Mouse (Mus musculus): ENCODE results near the gene Cbr2. TPM values are rescaled to one million over a fixed set of nuclear protein-coding genes. Genes with fewer than 3 reads are reported as not detected.

Gene Cbr2
- polyA plus RNA-seq, 2 experiments = 0.20 TPM; not detected in 1

DNA sequence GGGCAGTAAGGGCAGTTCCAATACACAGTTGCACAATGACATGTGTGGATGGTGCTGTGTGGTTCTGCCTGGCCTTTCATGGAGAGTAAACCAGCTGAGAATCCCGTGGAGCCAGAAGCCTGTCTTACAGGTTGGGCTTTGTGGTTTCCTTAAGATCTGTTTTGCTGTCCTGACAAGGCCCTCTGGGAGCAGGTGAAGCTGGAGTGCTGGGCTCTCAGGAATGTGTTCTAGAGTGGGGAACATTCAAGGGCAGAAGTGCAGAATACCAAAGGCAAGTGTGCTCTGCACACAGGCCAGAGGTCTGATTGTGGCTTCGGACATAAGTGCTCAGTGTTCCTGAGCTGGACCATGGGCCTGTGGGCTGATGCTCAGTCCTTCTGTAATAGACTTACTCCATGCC is 47.3 kb downstream of the Cbr2 start:
- no peak for TF ChIP-seq CTCF (IDR thresholded peaks at IDR 0.05; ENCODE audit: low read depth)
- no peak for TF ChIP-seq EP300 (IDR thresholded peaks at IDR 0.05; ENCODE audit: low read depth)
- Histone ChIP-seq H3K27me3 (ENCODE audit: control insufficient read depth, insufficient read depth, low read length) (no peaks in the 10 kb centered on the region), H3K27ac (no peak overlapping the region), H3K36me3 (replicated peaks; ENCODE audit: control insufficient read depth, insufficient read depth, low read depth) (peaks cover 3% of the 10 kb centered on the region), H3K4me2 (ENCODE audit: low read depth) (no peak overlapping the region), H3K4me3 (ENCODE audit: insufficient read depth in 1 of 2, low read depth in 2 of 2, low read length in 2 of 2) (no peak overlapping the region), H3K9me3 (ENCODE audit: control insufficient read depth, low read length) (no peaks in the 10 kb centered on the region), H3K4me1 (replicated peaks; ENCODE audit: control insufficient read depth in 2 of 2, insufficient read depth in 2 of 2, low read length in 1 of 2) (no peaks in the 10 kb centered on the region), H3K9ac (replicated peaks) (no peak overlapping the region)
- no peak for ATAC-seq (ENCODE audit: insufficient read depth)
- no peak for DNase-seq (ENCODE audit: low read depth in 3 of 3, low spot score in 3 of 3)
- WGBS (ENCODE audit: insufficient replicate concordance) = 65% methylated on average over 2 of the region's 2 CpGs

DNA sequence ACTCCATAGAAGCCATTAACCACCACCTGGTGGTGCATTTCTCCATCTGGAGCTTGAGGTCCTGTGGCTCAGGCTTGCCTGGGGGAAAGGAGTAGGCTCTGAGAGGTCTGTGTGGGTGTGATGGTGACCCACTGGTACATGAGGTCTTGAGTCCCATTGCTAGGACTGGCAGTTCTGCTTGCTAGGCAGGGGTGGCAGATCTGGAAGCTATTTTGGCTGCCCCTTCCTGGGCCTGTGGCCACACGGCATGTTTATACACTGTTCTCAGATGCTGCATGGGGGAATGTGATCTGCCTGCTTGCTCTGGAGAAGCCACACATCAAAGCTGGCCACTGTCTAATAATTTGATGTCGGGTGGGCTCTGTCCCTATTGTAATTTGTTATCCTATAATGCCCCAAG is 47.8 kb downstream of the Cbr2 start:
- no peak overlapping the region for H3K27ac ChIP-seq
- no peaks in the 10 kb centered on the region for H3K4me1 ChIP-seq (replicated peaks; ENCODE audit: control insufficient read depth in 2 of 2, insufficient read depth in 2 of 2, low read length in 1 of 2)
- 70% methylated on average over 2 of the region's 2 CpGs for WGBS (ENCODE audit: insufficient replicate concordance)
- no peak for TF ChIP-seq EP300 (IDR thresholded peaks at IDR 0.05; ENCODE audit: low read depth)
- TF ChIP-seq CTCF (IDR thresholded peaks at IDR 0.05; ENCODE audit: low read depth) = no peak
- H3K27me3 ChIP-seq (ENCODE audit: control insufficient read depth, insufficient read depth, low read length) = no peaks in the 10 kb centered on the region
- H3K36me3 ChIP-seq (replicated peaks; ENCODE audit: control insufficient read depth, insufficient read depth, low read depth) = peaks cover 3% of the 10 kb centered on the region
- H3K9me3 ChIP-seq (ENCODE audit: control insufficient read depth, low read length) = no peaks in the 10 kb centered on the region
- H3K9ac ChIP-seq (replicated peaks) = no peak overlapping the region
- H3K4me2 ChIP-seq (ENCODE audit: low read depth) = no peak overlapping the region
- H3K4me3 ChIP-seq (ENCODE audit: insufficient read depth in 1 of 2, low read depth in 2 of 2, low read length in 2 of 2) = no peak overlapping the region
- DNase-seq (ENCODE audit: low read depth in 3 of 3, low spot score in 3 of 3) (no peak), ATAC-seq (ENCODE audit: insufficient read depth) (no peak)

DNA sequence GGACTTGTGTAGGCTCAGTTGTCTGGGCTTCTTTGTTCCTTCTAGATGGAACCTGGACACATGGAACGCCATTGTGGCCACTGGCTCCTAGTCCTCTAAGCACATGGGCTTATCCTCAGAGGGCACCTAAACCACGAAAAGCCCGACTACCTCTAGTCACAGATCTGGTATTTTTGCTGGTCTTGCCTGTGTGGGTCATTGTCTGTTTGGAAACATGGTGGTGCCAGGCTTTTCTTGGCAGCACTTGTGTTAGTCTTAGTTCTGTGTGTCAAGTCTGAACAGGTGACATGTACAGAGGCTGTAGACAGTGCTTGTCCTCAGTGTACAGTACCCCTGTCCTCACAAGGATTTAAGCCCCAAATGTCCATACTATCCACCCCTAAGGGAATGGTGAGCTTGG is 48.4 kb downstream of the Cbr2 start:
- WGBS (ENCODE audit: insufficient replicate concordance) = 59% methylated on average over 3 of the region's 3 CpGs
- TF ChIP-seq EP300 (IDR thresholded peaks at IDR 0.05; ENCODE audit: low read depth) (no peak), CTCF (IDR thresholded peaks at IDR 0.05; ENCODE audit: low read depth) (no peak)

DNA sequence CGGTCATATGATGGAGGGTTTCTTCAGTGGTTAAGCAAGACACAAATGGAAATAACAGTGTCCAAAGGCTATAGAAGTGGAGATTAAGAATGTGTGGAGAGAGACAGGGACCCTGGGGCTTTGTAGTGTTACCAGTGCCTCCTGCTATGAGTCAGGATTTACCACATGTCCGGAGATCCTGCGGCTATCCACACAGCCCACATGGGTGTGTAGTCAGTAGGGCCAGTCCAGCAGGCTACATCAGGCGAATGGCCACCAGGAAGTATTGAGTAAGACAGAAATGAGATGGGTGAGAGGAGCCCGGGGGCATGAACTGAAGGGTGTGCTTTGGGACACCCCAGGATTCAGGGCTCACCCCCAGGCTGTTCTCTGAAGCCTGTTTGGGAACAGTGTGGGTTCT is 49.2 kb downstream of the Cbr2 start:
- Histone ChIP-seq H3K4me2 (ENCODE audit: low read depth) (no peak overlapping the region), H3K9ac (replicated peaks) (no peak overlapping the region), H3K9me3 (ENCODE audit: control insufficient read depth, low read length) (no peaks in the 10 kb centered on the region), H3K4me1 (replicated peaks; ENCODE audit: control insufficient read depth in 2 of 2, insufficient read depth in 2 of 2, low read length in 1 of 2) (no peaks in the 10 kb centered on the region), H3K27me3 (ENCODE audit: control insufficient read depth, insufficient read depth, low read length) (no peaks in the 10 kb centered on the region), H3K36me3 (replicated peaks; ENCODE audit: control insufficient read depth, insufficient read depth, low read depth) (peaks cover 9% of the 10 kb centered on the region), H3K27ac (no peak overlapping the region), H3K4me3 (ENCODE audit: insufficient read depth in 1 of 2, low read depth in 2 of 2, low read length in 2 of 2) (no peak overlapping the region)
- TF ChIP-seq EP300 (IDR thresholded peaks at IDR 0.05; ENCODE audit: low read depth) (no peak), CTCF (IDR thresholded peaks at IDR 0.05; ENCODE audit: low read depth) (no peak)
- 76% methylated on average over 5 of the region's 5 CpGs for WGBS (ENCODE audit: insufficient replicate concordance)
- DNase-seq (ENCODE audit: low read depth in 3 of 3, low spot score in 3 of 3) = no peak
- no peak for ATAC-seq (ENCODE audit: insufficient read depth)

More for the DNA sequence above, 48.4 kb downstream of the Cbr2 start:
- Histone ChIP-seq H3K4me1 (replicated peaks; ENCODE audit: control insufficient read depth in 2 of 2, insufficient read depth in 2 of 2, low read length in 1 of 2) (no peaks in the 10 kb centered on the region), H3K9me3 (ENCODE audit: control insufficient read depth, low read length) (no peaks in the 10 kb centered on the region), H3K9ac (replicated peaks) (no peak overlapping the region), H3K4me2 (ENCODE audit: low read depth) (no peak overlapping the region), H3K36me3 (replicated peaks; ENCODE audit: control insufficient read depth, insufficient read depth, low read depth) (peaks cover 5% of the 10 kb centered on the region), H3K27ac (no peak overlapping the region), H3K4me3 (ENCODE audit: insufficient read depth in 1 of 2, low read depth in 2 of 2, low read length in 2 of 2) (no peak overlapping the region), H3K27me3 (ENCODE audit: control insufficient read depth, insufficient read depth, low read length) (no peaks in the 10 kb centered on the region)
- no peak for ATAC-seq (ENCODE audit: insufficient read depth)
- DNase-seq (ENCODE audit: low read depth in 3 of 3, low spot score in 3 of 3) = no peak

DNA sequence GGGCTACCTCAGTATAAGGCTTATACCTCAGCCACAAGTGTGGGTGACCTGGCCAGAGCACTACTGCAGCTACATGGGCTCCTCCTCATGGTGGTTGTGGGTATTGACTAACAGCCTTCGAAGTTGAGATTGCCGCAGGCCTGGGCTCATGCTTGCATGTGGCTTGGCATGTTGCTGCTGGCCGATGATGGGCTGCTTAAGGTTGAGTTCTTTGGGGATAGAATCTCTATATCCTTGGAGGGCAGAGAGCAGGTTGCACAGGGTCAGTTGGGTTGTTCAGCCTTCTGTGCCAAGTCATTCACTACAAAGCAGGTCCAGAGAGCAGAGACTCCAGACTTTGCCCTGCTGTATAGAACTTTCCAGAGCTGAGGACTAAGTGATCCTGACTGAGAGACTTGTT is 52.0 kb downstream of the Cbr2 start:
- WGBS (ENCODE audit: insufficient replicate concordance) = 67% methylated on average over 3 of the region's 3 CpGs
- H3K4me1 ChIP-seq (replicated peaks; ENCODE audit: control insufficient read depth in 2 of 2, insufficient read depth in 2 of 2, low read length in 1 of 2) = peaks cover 0 to 2% of the 10 kb centered on the region in 2 experiments; a peak in 1 of 4 replicates
- ATAC-seq (ENCODE audit: insufficient read depth) = 0 out of 2 replicates have a peak, but pooled peaks have one; percentile 36

More for the DNA sequence above, 52.0 kb downstream of the Cbr2 start:
- no peak for TF ChIP-seq EP300 (IDR thresholded peaks at IDR 0.05; ENCODE audit: low read depth)
- TF ChIP-seq CTCF (IDR thresholded peaks at IDR 0.05; ENCODE audit: low read depth) = peak; percentile 77
- Histone ChIP-seq H3K27ac (no peak overlapping the region), H3K4me2 (ENCODE audit: low read depth) (no peak overlapping the region), H3K4me3 (ENCODE audit: insufficient read depth in 1 of 2, low read depth in 2 of 2, low read length in 2 of 2) (no peak overlapping the region), H3K36me3 (replicated peaks; ENCODE audit: control insufficient read depth, insufficient read depth, low read depth) (peaks cover 5% of the 10 kb centered on the region), H3K9me3 (ENCODE audit: control insufficient read depth, low read length) (no peaks in the 10 kb centered on the region), H3K27me3 (ENCODE audit: control insufficient read depth, insufficient read depth, low read length) (no peaks in the 10 kb centered on the region), H3K9ac (replicated peaks) (no peak overlapping the region)
- no peak for DNase-seq (ENCODE audit: low read depth in 3 of 3, low spot score in 3 of 3)

Other genes starting within 250 kb of the Cbr2 start
- gene Mrpl12, start 247.5 kb downstream of the Cbr2 start, polyA plus RNA-seq (2012; rRNA removed) = 64.2 and 78.4 TPM in 2 replicates
- 127 and 130 TPM in 2 replicates for gene Mrpl12, start 247.5 kb downstream of the Cbr2 start, polyA plus RNA-seq (2014; fragmentation: Nextera tagmentation; extraction: Ambion mirVana)
- 31.5 and 37.4 TPM in 2 replicates for gene Slc25a10, start 240.3 kb downstream of the Cbr2 start, polyA plus RNA-seq (2012; rRNA removed)
- 35.1 and 38.2 TPM in 2 replicates for gene Slc25a10, start 240.3 kb downstream of the Cbr2 start, polyA plus RNA-seq (2014; fragmentation: Nextera tagmentation; extraction: Ambion mirVana)
- 19.8 and 22.8 TPM in 2 replicates for gene Gcgr, start 201.4 kb downstream of the Cbr2 start, polyA plus RNA-seq (2012; rRNA removed)
- 11.6 and 13.4 TPM in 2 replicates for gene Gcgr, start 201.4 kb downstream of the Cbr2 start, polyA plus RNA-seq (2014; fragmentation: Nextera tagmentation; extraction: Ambion mirVana)
- gene Mcrip1, start 182.4 kb downstream of the Cbr2 start, polyA plus RNA-seq (2012; rRNA removed) = 30.0 and 36.2 TPM in 2 replicates
- gene Mcrip1, start 182.4 kb downstream of the Cbr2 start, polyA plus RNA-seq (2014; fragmentation: Nextera tagmentation; extraction: Ambion mirVana) = 41.3 and 43.6 TPM in 2 replicates
- not detected in 2 replicates for gene Ppp1r27, start 181.0 kb downstream of the Cbr2 start, polyA plus RNA-seq (2012; rRNA removed)
- not detected in 2 replicates for gene Ppp1r27, start 181.0 kb downstream of the Cbr2 start, polyA plus RNA-seq (2014; fragmentation: Nextera tagmentation; extraction: Ambion mirVana)
- gene P4hb, start 158.9 kb downstream of the Cbr2 start, polyA plus RNA-seq (2012; rRNA removed) = 144 and 214 TPM in 2 replicates
- 497 and 525 TPM in 2 replicates for gene P4hb, start 158.9 kb downstream of the Cbr2 start, polyA plus RNA-seq (2014; fragmentation: Nextera tagmentation; extraction: Ambion mirVana)
- gene Arhgdia, start 150.5 kb downstream of the Cbr2 start, polyA plus RNA-seq (2012; rRNA removed) = 172 and 176 TPM in 2 replicates
- gene Arhgdia, start 150.5 kb downstream of the Cbr2 start, polyA plus RNA-seq (2014; fragmentation: Nextera tagmentation; extraction: Ambion mirVana) = 191 and 204 TPM in 2 replicates
- gene Alyref, start 133.7 kb downstream of the Cbr2 start, polyA plus RNA-seq (2012; rRNA removed) = 46.3 and 110 TPM in 2 replicates
- gene Alyref, start 133.7 kb downstream of the Cbr2 start, polyA plus RNA-seq (2014; fragmentation: Nextera tagmentation; extraction: Ambion mirVana) = 347 and 349 TPM in 2 replicates
- gene Anapc11, start 133.7 kb downstream of the Cbr2 start, polyA plus RNA-seq (2012; rRNA removed) = 44.7 and 60.4 TPM in 2 replicates
- gene Anapc11, start 133.7 kb downstream of the Cbr2 start, polyA plus RNA-seq (2014; fragmentation: Nextera tagmentation; extraction: Ambion mirVana) = 93.5 and 98.7 TPM in 2 replicates
- gene Npb, start 123.6 kb downstream of the Cbr2 start, polyA plus RNA-seq (2012; rRNA removed) = 5.5 and 12.3 TPM in 2 replicates
- 11.9 and 14.2 TPM in 2 replicates for gene Npb, start 123.6 kb downstream of the Cbr2 start, polyA plus RNA-seq (2014; fragmentation: Nextera tagmentation; extraction: Ambion mirVana)
- 127 and 135 TPM in 2 replicates for gene Pcyt2, start 114.2 kb downstream of the Cbr2 start, polyA plus RNA-seq (2012; rRNA removed)
- 86.2 and 99.6 TPM in 2 replicates for gene Pcyt2, start 114.2 kb downstream of the Cbr2 start, polyA plus RNA-seq (2014; fragmentation: Nextera tagmentation; extraction: Ambion mirVana)
- 27.6 and 30.8 TPM in 2 replicates for gene Sirt7, start 106.9 kb downstream of the Cbr2 start, polyA plus RNA-seq (2012; rRNA removed)
- 22.0 and 26.3 TPM in 2 replicates for gene Sirt7, start 106.9 kb downstream of the Cbr2 start, polyA plus RNA-seq (2014; fragmentation: Nextera tagmentation; extraction: Ambion mirVana)
- gene Mafg, start 98.5 kb downstream of the Cbr2 start, polyA plus RNA-seq (2012; rRNA removed) = 29.5 and 30.9 TPM in 2 replicates
- 20.9 and 25.9 TPM in 2 replicates for gene Mafg, start 98.5 kb downstream of the Cbr2 start, polyA plus RNA-seq (2014; fragmentation: Nextera tagmentation; extraction: Ambion mirVana)
- 4.0 and 4.3 TPM in 2 replicates for gene Pycr1, start 88.3 kb downstream of the Cbr2 start, polyA plus RNA-seq (2012; rRNA removed)
- 4.8 and 5.1 TPM in 2 replicates for gene Pycr1, start 88.3 kb downstream of the Cbr2 start, polyA plus RNA-seq (2014; fragmentation: Nextera tagmentation; extraction: Ambion mirVana)
- gene Myadml2, start 84.0 kb downstream of the Cbr2 start, polyA plus RNA-seq (2012; rRNA removed) = 0.07 and 0.13 TPM in 2 replicates
- 0.67 and 1.0 TPM in 2 replicates for gene Myadml2, start 84.0 kb downstream of the Cbr2 start, polyA plus RNA-seq (2014; fragmentation: Nextera tagmentation; extraction: Ambion mirVana)
- gene Notum, start 70.9 kb downstream of the Cbr2 start, polyA plus RNA-seq (2012; rRNA removed) = 0.18 and 0.30 TPM in 2 replicates
- 0.18 TPM in 1 of 2 replicates, not detected in the other for gene Notum, start 70.9 kb downstream of the Cbr2 start, polyA plus RNA-seq (2014; fragmentation: Nextera tagmentation; extraction: Ambion mirVana)
- 16.9 and 20.4 TPM in 2 replicates for gene Aspscr1, start 59.1 kb downstream of the Cbr2 start, polyA plus RNA-seq (2012; rRNA removed)
- 34.6 and 37.5 TPM in 2 replicates for gene Aspscr1, start 59.1 kb downstream of the Cbr2 start, polyA plus RNA-seq (2014; fragmentation: Nextera tagmentation; extraction: Ambion mirVana)
- 64.2 and 78.3 TPM in 2 replicates for gene Cenpx, start 18.4 kb downstream of the Cbr2 start, polyA plus RNA-seq (2012; rRNA removed)
- gene Cenpx, start 18.4 kb downstream of the Cbr2 start, polyA plus RNA-seq (2014; fragmentation: Nextera tagmentation; extraction: Ambion mirVana) = 119 and 128 TPM in 2 replicates
- gene Lrrc45, start 18.2 kb downstream of the Cbr2 start, polyA plus RNA-seq (2012; rRNA removed) = 6.6 and 9.3 TPM in 2 replicates
- 6.2 and 8.3 TPM in 2 replicates for gene Lrrc45, start 18.2 kb downstream of the Cbr2 start, polyA plus RNA-seq (2014; fragmentation: Nextera tagmentation; extraction: Ambion mirVana)
- 1.3 and 1.7 TPM in 2 replicates for gene Rac3, start 10.6 kb downstream of the Cbr2 start, polyA plus RNA-seq (2012; rRNA removed)
- gene Rac3, start 10.6 kb downstream of the Cbr2 start, polyA plus RNA-seq (2014; fragmentation: Nextera tagmentation; extraction: Ambion mirVana) = 0.13 TPM in 1 of 2 replicates, not detected in the other
- 10.4 and 11.3 TPM in 2 replicates for gene Dcxr, start 4.8 kb downstream of the Cbr2 start, polyA plus RNA-seq (2012; rRNA removed)
- gene Dcxr, start 4.8 kb downstream of the Cbr2 start, polyA plus RNA-seq (2014; fragmentation: Nextera tagmentation; extraction: Ambion mirVana) = 15.1 and 17.0 TPM in 2 replicates
- gene Hmga1b, start 30.7 kb upstream of the Cbr2 start, polyA plus RNA-seq (2012; rRNA removed) = 1.3 and 2.0 TPM in 2 replicates
- 3.8 and 4.3 TPM in 2 replicates for gene Hmga1b, start 30.7 kb upstream of the Cbr2 start, polyA plus RNA-seq (2014; fragmentation: Nextera tagmentation; extraction: Ambion mirVana)
- 8.6 and 10.2 TPM in 2 replicates for gene Rfng, start 52.1 kb upstream of the Cbr2 start, polyA plus RNA-seq (2012; rRNA removed)
- gene Rfng, start 52.1 kb upstream of the Cbr2 start, polyA plus RNA-seq (2014; fragmentation: Nextera tagmentation; extraction: Ambion mirVana) = 5.5 and 9.6 TPM in 2 replicates
- 65.2 and 66.6 TPM in 2 replicates for gene Gps1, start 52.2 kb upstream of the Cbr2 start, polyA plus RNA-seq (2012; rRNA removed)
- 76.5 and 78.6 TPM in 2 replicates for gene Gps1, start 52.2 kb upstream of the Cbr2 start, polyA plus RNA-seq (2014; fragmentation: Nextera tagmentation; extraction: Ambion mirVana)
- gene Dus1l, start 64.3 kb upstream of the Cbr2 start, polyA plus RNA-seq (2012; rRNA removed) = 25.4 and 34.0 TPM in 2 replicates
- gene Dus1l, start 64.3 kb upstream of the Cbr2 start, polyA plus RNA-seq (2014; fragmentation: Nextera tagmentation; extraction: Ambion mirVana) = 61.2 and 64.3 TPM in 2 replicates
- 51.6 and 59.8 TPM in 2 replicates for gene Fasn, start 92.4 kb upstream of the Cbr2 start, polyA plus RNA-seq (2012; rRNA removed)
- 17.7 and 22.3 TPM in 2 replicates for gene Fasn, start 92.4 kb upstream of the Cbr2 start, polyA plus RNA-seq (2014; fragmentation: Nextera tagmentation; extraction: Ambion mirVana)
- 1.2 and 1.4 TPM in 2 replicates for gene Ccdc57, start 200.8 kb upstream of the Cbr2 start, polyA plus RNA-seq (2012; rRNA removed)
- 1.3 and 1.4 TPM in 2 replicates for gene Ccdc57, start 200.8 kb upstream of the Cbr2 start, polyA plus RNA-seq (2014; fragmentation: Nextera tagmentation; extraction: Ambion mirVana)
- 23.5 and 25.0 TPM in 2 replicates for gene Slc16a3, start 216.4 kb upstream of the Cbr2 start, polyA plus RNA-seq (2012; rRNA removed)
- gene Slc16a3, start 216.4 kb upstream of the Cbr2 start, polyA plus RNA-seq (2014; fragmentation: Nextera tagmentation; extraction: Ambion mirVana) = 25.8 and 31.6 TPM in 2 replicates